Mouse (Mus musculus) hindbrain, embryonic 12.5 days (tissue): ENCODE measurements around the gene Gm4756. TPM values are rescaled to one million over a fixed set of nuclear protein-coding genes. Genes with fewer than 3 reads are reported as not detected.
"Not testable (repeated sequence)": the region's sequence is repeated elsewhere in the genome, so short reads cannot be mapped to it uniquely, and the experiment has no call there.

Source experiments
- ATAC-seq: fragments of 200-750 bp; cut with Nextera tagmentation; 2 replicates; pipeline ENCODE4 v1.8.0; 2017; ENCODE audit warnings: moderate TSS enrichment; ENCODE audit not compliant: low FRiP score
- H3K27ac ChIP-seq: fragments of 300-500 bp; sonication (generic); 2 replicates; pipeline ENCODE4 v1.5.1; 2016; ENCODE audit warnings: mild to moderate bottlenecking
- H3K27me3 ChIP-seq: fragments of 300-500 bp; sonication (generic); 2 replicates; pipeline ENCODE4 v1.6.1; 2016; ENCODE audit warnings: mild to moderate bottlenecking
- H3K36me3 ChIP-seq: fragments of 300-500 bp; sonication (generic); 2 replicates; pipeline ENCODE4 v1.6.1; 2016; ENCODE audit warnings: mild to moderate bottlenecking
- H3K4me1 ChIP-seq: fragments of 300-500 bp; sonication (generic); 2 replicates; pipeline ENCODE4 v1.6.1; 2016
- H3K4me2 ChIP-seq: fragments of 300-500 bp; sonication (generic); replicated peaks from 2 replicates; pipeline ENCODE4 v1.6.1; 2016; ENCODE audit warnings: mild to moderate bottlenecking
- H3K4me3 ChIP-seq: fragments of 300-500 bp; sonication (generic); 2 replicates; pipeline ENCODE4 v1.5.1; 2016; ENCODE audit warnings: mild to moderate bottlenecking
- H3K9ac ChIP-seq: fragments of 300-500 bp; sonication (generic); 2 replicates; pipeline ENCODE4 v1.6.1; 2016; ENCODE audit warnings: mild to moderate bottlenecking, moderate library complexity
- H3K9me3 ChIP-seq: fragments of 300-500 bp; sonication (generic); replicated peaks from 2 replicates; pipeline ENCODE4 v1.6.1; 2016; ENCODE audit warnings: mild to moderate bottlenecking
- WGBS: fragments of 180-500 bp; shearing (Covaris S2); methylation state at CpG from one replicate; pipeline ENCODE4 v1.1.7; 2016; 5-methylcytosine and 5-hydroxymethylcytosine counted together
- polyA plus RNA-seq: library from polyadenylated mRNA; unstranded; fragments of >200 nt; fragmentation: Nextera tagmentation; extraction: Ambion mirVana; gene quantifications from 2 replicates; pipeline ENCODE4 v1.2.1, GENCODE M21; 2016

The Gm4756 gene
- polyA plus RNA-seq = not detected in 2 replicates

DNA sequence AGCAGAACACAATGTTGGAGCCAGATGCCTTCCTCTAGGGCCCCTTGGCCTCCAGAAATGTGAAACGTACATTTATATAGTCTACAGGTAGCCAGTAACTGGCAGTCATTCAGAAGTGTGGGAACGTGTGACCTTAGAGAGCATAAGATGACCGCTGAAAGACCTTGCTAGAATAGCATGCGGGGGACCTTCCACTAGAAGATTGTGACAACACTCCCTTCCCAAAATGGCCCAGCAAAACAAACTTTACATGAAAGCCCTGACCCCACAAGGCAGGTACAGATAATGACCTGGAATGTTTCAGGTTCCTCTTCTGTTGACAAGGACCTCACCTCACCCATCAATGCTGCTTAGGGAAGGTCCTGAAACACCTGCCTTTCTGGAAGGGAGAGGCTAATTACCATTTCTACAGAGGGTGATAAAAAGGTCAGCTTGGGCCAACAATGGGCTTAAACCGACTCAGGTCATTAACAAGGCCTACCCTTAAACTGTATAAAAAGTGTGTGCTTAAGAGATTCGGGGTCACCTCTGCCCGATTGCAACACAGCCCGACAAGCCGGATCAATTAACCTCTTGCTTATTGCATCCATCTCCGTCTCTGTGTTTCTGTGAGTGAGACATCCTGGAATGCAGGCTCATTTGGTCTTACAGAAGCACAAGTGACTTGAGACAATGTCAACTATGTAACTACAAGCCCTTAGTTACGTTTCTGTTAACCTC is at the start of gene Gm4756:
TSS of gene Gm4756 (minus strand) at position 51 of the 720 bp plus-strand sequence.
- Histone ChIP-seq H3K4me2 (no peak within 1 kb of the TSS), H3K27me3 (no peaks in the 10 kb centered on the region), H3K27ac (no peak within 1 kb of the TSS), H3K9me3 (no peaks in the 10 kb centered on the region), H3K4me3 (no peak within 1 kb of the TSS), H3K36me3 (no peaks in the 10 kb centered on the region), H3K9ac (no peak within 1 kb of the TSS), H3K4me1 (no peaks in the 10 kb centered on the region)
- ATAC-seq = no peak
- WGBS = 80% methylated on average over 11 of the region's 11 CpGs

GRCm38 (mm10) chr12:72694901-72695463 is 45.5 kb upstream of the Gm4756 start:
- no peak overlapping the region for H3K9ac ChIP-seq
- H3K4me1 ChIP-seq = no peaks in the 10 kb centered on the region
- no peak overlapping the region for H3K27ac ChIP-seq
- no peaks in the 10 kb centered on the region for H3K36me3 ChIP-seq
- H3K27me3 ChIP-seq = no peaks in the 10 kb centered on the region
- no peak overlapping the region for H3K4me2 ChIP-seq
- H3K4me3 ChIP-seq = no peak overlapping the region
- no peak for ATAC-seq
- 56% methylated on average over 9 of the region's 9 CpGs for WGBS
- H3K9me3 ChIP-seq = no peaks in the 10 kb centered on the region

DNA sequence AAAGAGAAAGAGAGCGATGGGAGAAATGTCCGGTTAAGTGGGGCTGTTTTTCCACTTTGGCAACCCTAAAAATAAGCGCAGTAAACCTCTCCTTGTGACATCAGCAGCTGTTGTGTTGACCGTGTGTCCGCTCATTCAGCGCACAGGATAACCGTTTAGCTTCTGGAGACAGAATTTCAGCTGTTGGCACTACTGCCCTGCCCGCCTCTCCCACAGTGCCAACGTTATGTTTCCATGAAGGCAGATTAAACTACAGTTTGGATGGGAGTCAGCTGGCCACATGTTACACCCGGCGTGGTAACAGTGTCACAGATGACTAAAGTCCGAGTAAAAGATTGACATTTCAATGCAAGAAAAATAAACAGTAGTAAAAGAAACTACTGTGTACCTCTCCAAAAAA is 45.0 kb upstream of the Gm4756 start:
- no peak for ATAC-seq
- Histone ChIP-seq H3K27ac (no peak overlapping the region), H3K27me3 (no peaks in the 10 kb centered on the region), H3K9me3 (no peaks in the 10 kb centered on the region), H3K4me1 (no peaks in the 10 kb centered on the region), H3K9ac (no peak overlapping the region), H3K4me2 (no peak overlapping the region), H3K36me3 (no peaks in the 10 kb centered on the region), H3K4me3 (no peak overlapping the region)
- 81% methylated on average over 12 of the region's 12 CpGs for WGBS

DNA sequence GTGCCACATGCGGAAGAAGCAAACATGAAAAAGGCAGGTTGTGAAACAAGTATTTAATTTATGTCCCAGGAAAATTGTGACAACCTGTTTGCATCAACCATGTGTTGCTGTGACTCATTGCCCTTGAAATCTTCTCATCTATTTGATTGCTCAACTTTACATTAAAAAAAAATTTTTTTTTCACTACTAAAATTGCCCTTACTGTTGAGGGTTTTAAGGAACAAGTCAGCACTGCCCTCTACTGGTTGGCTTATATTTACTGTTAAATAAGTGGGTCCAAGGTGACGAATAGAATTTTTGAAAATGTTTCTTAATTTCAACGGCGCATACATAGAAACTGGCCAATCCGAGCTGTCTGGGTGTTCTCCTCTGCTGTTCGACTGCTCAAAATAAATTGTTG is 44.4 kb upstream of the Gm4756 start:
- Histone ChIP-seq H3K9me3 (no peaks in the 10 kb centered on the region), H3K27ac (no peak overlapping the region), H3K36me3 (no peaks in the 10 kb centered on the region), H3K4me3 (no peak overlapping the region), H3K4me1 (no peaks in the 10 kb centered on the region), H3K9ac (no peak overlapping the region), H3K4me2 (no peak overlapping the region), H3K27me3 (no peaks in the 10 kb centered on the region)
- WGBS = 53% methylated on average over 6 of the region's 6 CpGs
- ATAC-seq = no peak

GRCm38 (mm10) chr12:72688281-72688680 is 38.8 kb upstream of the Gm4756 start:
- H3K4me2 ChIP-seq, H3K4me3 ChIP-seq, H3K27me3 ChIP-seq, H3K9me3 ChIP-seq, H3K36me3 ChIP-seq, ATAC-seq, H3K9ac ChIP-seq, H3K27ac ChIP-seq, H3K4me1 ChIP-seq: not testable (repeated sequence)
- 16% methylated on average over 2 of the region's 2 CpGs for WGBS

DNA sequence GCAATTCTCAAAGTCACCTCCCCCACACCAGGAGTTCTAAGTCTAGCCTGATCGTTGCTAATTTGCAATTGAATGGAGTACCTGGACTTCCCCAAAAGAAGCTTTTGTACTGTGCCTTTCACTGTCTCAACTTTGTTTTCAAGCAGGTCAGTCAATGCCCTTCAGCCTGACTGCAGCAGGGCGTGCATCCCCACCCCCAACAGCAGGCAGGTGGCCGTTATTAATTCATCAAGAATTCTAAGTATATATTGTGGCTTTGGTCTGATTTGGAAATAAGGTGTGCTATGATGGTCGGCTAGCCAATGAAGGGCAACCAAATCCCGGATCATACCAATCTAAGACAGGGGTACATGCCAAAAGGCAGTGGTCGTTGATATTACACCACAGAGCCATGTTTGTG is 38.3 kb upstream of the Gm4756 start:
- not testable (repeated sequence) for H3K4me3 ChIP-seq, ATAC-seq, H3K27ac ChIP-seq, H3K4me1 ChIP-seq, H3K9me3 ChIP-seq, H3K36me3 ChIP-seq, H3K4me2 ChIP-seq, H3K27me3 ChIP-seq, H3K9ac ChIP-seq
- WGBS = 16% methylated on average over 6 of the region's 6 CpGs

DNA sequence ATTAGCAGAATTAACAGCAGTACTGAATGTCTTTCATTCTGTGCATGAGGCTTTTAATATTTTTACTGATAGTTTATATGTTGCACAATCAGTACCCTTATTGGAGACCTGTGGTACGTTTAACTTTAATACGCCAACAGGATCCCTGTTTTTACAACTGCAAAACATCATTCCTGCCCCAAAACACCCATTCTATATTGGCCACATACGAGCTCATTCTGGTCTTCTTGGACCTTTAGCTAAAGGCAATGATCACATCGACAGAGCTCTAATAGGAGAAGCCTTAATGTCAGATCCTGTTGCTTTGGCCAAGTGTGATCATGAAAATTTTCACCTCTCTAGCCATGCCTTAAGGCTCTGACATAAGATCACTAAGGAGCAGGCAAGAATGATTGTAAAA is 37.1 kb upstream of the Gm4756 start:
- WGBS = 86% methylated on average over 4 of the region's 4 CpGs
- not testable (repeated sequence) for H3K27me3 ChIP-seq, H3K9me3 ChIP-seq, H3K27ac ChIP-seq, H3K4me3 ChIP-seq, H3K9ac ChIP-seq, H3K36me3 ChIP-seq, ATAC-seq, H3K4me2 ChIP-seq, H3K4me1 ChIP-seq

GRCm38 (mm10) chr12:72683612-72684011 is 34.2 kb upstream of the Gm4756 start:
- H3K4me2 ChIP-seq = no peak overlapping the region
- no peaks in the 10 kb centered on the region for H3K36me3 ChIP-seq
- no peak overlapping the region for H3K4me3 ChIP-seq
- WGBS = 94% methylated on average over 3 of the region's 3 CpGs
- H3K9me3 ChIP-seq = no peaks in the 10 kb centered on the region
- H3K27ac ChIP-seq = no peak overlapping the region
- no peak for ATAC-seq
- no peak overlapping the region for H3K9ac ChIP-seq
- no peaks in the 10 kb centered on the region for H3K27me3 ChIP-seq
- H3K4me1 ChIP-seq = no peaks in the 10 kb centered on the region

DNA sequence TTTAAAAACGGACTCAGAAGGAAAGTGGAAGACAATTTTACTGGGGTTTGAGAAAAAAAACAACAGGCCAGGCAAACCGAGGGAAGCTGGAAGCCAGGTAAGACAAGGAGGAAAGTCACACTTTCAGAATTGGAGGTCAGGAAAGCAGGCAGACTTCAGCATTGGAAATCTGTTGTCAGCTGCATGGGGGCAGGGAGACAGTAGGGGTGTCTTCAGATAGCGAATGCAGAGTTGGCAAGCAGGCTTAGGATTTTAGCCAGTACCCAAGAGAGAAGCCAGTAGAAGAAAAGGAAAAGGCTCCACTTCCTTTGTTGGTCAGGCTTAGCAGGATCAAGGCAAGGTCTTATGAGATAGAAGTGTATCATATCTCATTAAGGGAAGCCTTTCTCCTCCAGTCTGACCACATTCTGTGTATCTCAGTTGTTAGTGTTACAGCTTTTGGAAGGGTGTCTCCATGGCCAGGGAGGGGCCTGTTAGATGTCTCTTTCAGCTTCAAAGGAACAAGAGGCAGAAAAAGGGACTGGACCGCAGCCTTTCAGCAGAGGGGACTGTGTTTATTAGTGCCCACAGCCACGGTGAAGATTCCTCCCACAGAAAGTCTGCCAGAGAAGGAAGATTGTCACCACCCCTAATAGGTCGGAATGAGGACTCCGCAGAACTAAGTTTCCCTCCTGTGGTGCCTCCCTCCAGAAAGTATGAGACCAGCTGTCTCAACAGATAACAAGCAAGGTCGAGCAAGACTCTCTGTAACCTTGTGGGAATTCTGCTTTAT is 33.2 kb upstream of the Gm4756 start:
- no peak for ATAC-seq
- H3K36me3 ChIP-seq = no peaks in the 10 kb centered on the region
- no peak overlapping the region for H3K4me2 ChIP-seq
- WGBS = 60% methylated on average over 8 of the region's 8 CpGs
- no peaks in the 10 kb centered on the region for H3K27me3 ChIP-seq
- no peak overlapping the region for H3K4me3 ChIP-seq
- H3K9me3 ChIP-seq = no peaks in the 10 kb centered on the region
- H3K4me1 ChIP-seq = no peaks in the 10 kb centered on the region
- H3K9ac ChIP-seq = no peak overlapping the region
- H3K27ac ChIP-seq = no peak overlapping the region

DNA sequence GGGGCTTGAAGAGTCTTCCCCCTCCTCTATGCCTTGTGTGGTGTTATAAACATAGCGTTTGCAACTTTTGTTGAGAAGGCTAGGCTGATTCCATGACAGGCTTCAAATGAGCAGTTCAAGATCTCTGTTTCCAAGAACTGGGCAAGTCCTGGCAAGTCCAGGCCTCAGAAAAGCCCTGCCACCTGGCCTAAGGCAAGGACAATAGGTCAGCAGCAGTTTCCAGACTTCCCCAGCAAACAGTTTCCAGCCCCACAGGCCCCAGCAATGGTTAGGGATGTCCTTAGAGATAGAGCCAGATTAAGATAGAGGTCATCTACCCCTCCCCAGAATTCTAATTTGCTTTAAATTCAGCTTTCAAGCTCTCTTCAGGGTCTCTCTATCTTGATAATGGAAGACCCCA is 32.5 kb upstream of the Gm4756 start:
- WGBS = 89% methylated on average over 1 of the region's 1 CpGs
- no peaks in the 10 kb centered on the region for H3K27me3 ChIP-seq
- no peak for ATAC-seq

DNA sequence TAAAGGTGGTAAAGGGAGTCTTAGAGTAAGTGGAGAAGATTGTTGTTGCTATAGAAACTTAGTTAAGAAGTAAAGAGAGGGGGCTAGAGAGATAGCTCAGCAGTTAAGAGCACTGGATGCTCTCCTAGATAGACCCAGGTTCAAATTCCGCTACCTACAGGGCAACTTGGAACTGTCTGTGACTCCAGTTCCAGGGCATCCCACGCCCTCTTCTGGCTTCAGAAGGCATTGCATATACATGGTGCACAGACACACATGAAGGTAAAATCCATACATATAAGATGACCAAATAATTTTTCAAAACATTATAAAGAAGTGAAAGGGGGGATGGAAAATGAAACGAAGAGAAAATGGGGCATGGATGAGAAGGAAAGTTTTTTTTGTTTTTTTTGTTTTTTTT is 30.2 kb upstream of the Gm4756 start:
- no peak overlapping the region for H3K27ac ChIP-seq
- H3K4me3 ChIP-seq = no peak overlapping the region
- no peak for ATAC-seq
- H3K36me3 ChIP-seq = no peaks in the 10 kb centered on the region
- H3K4me1 ChIP-seq = no peaks in the 10 kb centered on the region
- H3K9ac ChIP-seq = no peak overlapping the region
- H3K4me2 ChIP-seq = no peak overlapping the region
- no peaks in the 10 kb centered on the region for H3K9me3 ChIP-seq
- 83% methylated on average over 3 of the region's 3 CpGs for WGBS
- no peaks in the 10 kb centered on the region for H3K27me3 ChIP-seq

More for the DNA sequence above, 32.5 kb upstream of the Gm4756 start:
- Histone ChIP-seq H3K36me3 (no peaks in the 10 kb centered on the region), H3K4me1 (no peaks in the 10 kb centered on the region), H3K4me2 (no peak overlapping the region), H3K4me3 (no peak overlapping the region), H3K27ac (no peak overlapping the region), H3K9ac (no peak overlapping the region), H3K9me3 (no peaks in the 10 kb centered on the region)

- no peaks in the 10 kb centered on the region for H3K4me1 ChIP-seq
- H3K9me3 ChIP-seq = no peaks in the 10 kb centered on the region
- no peak overlapping the region for H3K9ac ChIP-seq
- no peaks in the 10 kb centered on the region for H3K36me3 ChIP-seq
- no peaks in the 10 kb centered on the region for H3K27me3 ChIP-seq
- ATAC-seq = no peak
- no peak overlapping the region for H3K4me2 ChIP-seq
- H3K4me3 ChIP-seq = no peak overlapping the region
- WGBS = 65% methylated on average over 2 of the region's 2 CpGs
- H3K27ac ChIP-seq = no peak overlapping the region
Observed at GRCm38 (mm10) chr12:72674820-72675219, 25.4 kb upstream of the Gm4756 start.
